29 mouse cellular contexts compared by ENCODE assay signal in genomic region chr8:85441564-85441963, GRCm38 (mm10). TPM values are rescaled to one million over a fixed set of nuclear protein-coding genes. Genes with fewer than 3 reads are reported as not detected.
DNase-seq lines count a peak whose midpoint lies in the region; ATAC-seq and TF ChIP-seq lines count a peak whose summit lies in the region.
"Had no signal": no experiment of that assay in that cellular context is flagged by ENCODE, and none has a peak within 500 bp of the region (broad histone marks: within the 10 kb centered on the region; RNA-seq: fewer than 3 reads in every experiment).

No protein-coding gene starts in this region.

- H3K9ac ChIP-seq in kidney, postnatal 0 days (ENCODE audit: low read depth, low read length) = no peak overlapping the region
- H3K9ac ChIP-seq: embryonic facial prominence, embryonic 13.5 days; forebrain, embryonic 12.5 days; forebrain, embryonic 15.5 days; heart, embryonic 12.5 days; heart, embryonic 15.5 days; hindbrain, embryonic 13.5 days had no signal

- TF ChIP-seq CTCF in kidney, postnatal 0 days (IDR thresholded peaks at IDR 0.05; ENCODE audit: low read depth) = no peak

- no peak overlapping the region for H3K4me2 ChIP-seq in kidney, postnatal 0 days (ENCODE audit: low read length)
- H3K4me2 ChIP-seq: embryonic facial prominence, embryonic 13.5 days; forebrain, embryonic 12.5 days; forebrain, embryonic 15.5 days; heart, embryonic 12.5 days; heart, embryonic 15.5 days; hindbrain, embryonic 13.5 days had no signal

- peak; percentile 17 for DNase-seq in kidney, adult 11 months
- no peak for DNase-seq in kidney, postnatal 14 days
- DNase-seq in kidney, postnatal 0 days (ENCODE audit: low spot score) = no peak
- DNase-seq in kidney, adult 18-20 months = no peak
- DNase-seq in WW6 (ENCODE audit: low read depth, low spot score) = peak; percentile 81
- no peak for DNase-seq in neural tube, embryonic 10.5 days (ENCODE audit: extremely low spot score, low spot score)
- no peak for DNase-seq in natural killer cell, adult 2 months (ENCODE audit: low spot score in 2 of 2)
- DNase-seq: adrenal gland, adult 8-10 months; adrenal gland, postnatal 25 days; cerebellum, adult 11-12 months; cerebellum, adult 8-10 months; cerebellum, postnatal 10 days; cerebellum, postnatal 36 days; embryo, embryonic 11 days; gastrocnemius, postnatal 25 days; heart, adult 18-20 months; heart, postnatal 10 days; heart, postnatal 36 days had no signal

- no peaks in the 10 kb centered on the region for H3K4me1 ChIP-seq in kidney, postnatal 0 days (replicated peaks; ENCODE audit: insufficient read depth, low read length)
- H3K4me1 ChIP-seq: embryonic facial prominence, embryonic 10.5 days; embryonic facial prominence, embryonic 13.5 days; forebrain, embryonic 12.5 days; forebrain, embryonic 15.5 days; heart, embryonic 12.5 days; heart, embryonic 15.5 days; hindbrain, embryonic 10.5 days; hindbrain, embryonic 13.5 days had no signal

- H3K27me3 ChIP-seq in kidney, postnatal 0 days (ENCODE audit: insufficient read depth, low read length) = no peaks in the 10 kb centered on the region
- H3K27me3 ChIP-seq: embryonic facial prominence, embryonic 13.5 days; forebrain, embryonic 12.5 days; forebrain, embryonic 15.5 days; heart, embryonic 12.5 days; heart, embryonic 15.5 days; hindbrain, embryonic 13.5 days had no signal

- H3K27ac ChIP-seq in kidney, postnatal 0 days = no peak overlapping the region
- H3K27ac ChIP-seq: embryonic facial prominence, embryonic 10.5 days; embryonic facial prominence, embryonic 13.5 days; forebrain, embryonic 12.5 days; forebrain, embryonic 15.5 days; heart, embryonic 15.5 days; hindbrain, embryonic 10.5 days; hindbrain, embryonic 13.5 days had no signal

- H3K36me3 ChIP-seq in kidney, postnatal 0 days (ENCODE audit: insufficient read depth, low read length) = no peaks in the 10 kb centered on the region
- H3K36me3 ChIP-seq: embryonic facial prominence, embryonic 10.5 days; embryonic facial prominence, embryonic 13.5 days; forebrain, embryonic 12.5 days; forebrain, embryonic 15.5 days; heart, embryonic 12.5 days; heart, embryonic 15.5 days; hindbrain, embryonic 10.5 days; hindbrain, embryonic 13.5 days had no signal

- no peak overlapping the region for H3K4me3 ChIP-seq in kidney, postnatal 0 days (replicated peaks; ENCODE audit: low read depth, low read length)
- H3K4me3 ChIP-seq: embryonic facial prominence, embryonic 10.5 days; embryonic facial prominence, embryonic 13.5 days; erythroblast, embryonic 14.5 days; forebrain, embryonic 12.5 days; forebrain, embryonic 15.5 days; heart, embryonic 12.5 days; heart, embryonic 15.5 days; hindbrain, embryonic 10.5 days; hindbrain, embryonic 13.5 days had no signal

- H3K9me3 ChIP-seq in kidney, postnatal 0 days (replicated peaks; ENCODE audit: low read length) = no peaks in the 10 kb centered on the region
- H3K9me3 ChIP-seq: embryonic facial prominence, embryonic 10.5 days; embryonic facial prominence, embryonic 13.5 days; forebrain, embryonic 12.5 days; forebrain, embryonic 15.5 days; heart, embryonic 15.5 days; hindbrain, embryonic 10.5 days; hindbrain, embryonic 13.5 days had no signal

- ATAC-seq in kidney, postnatal 0 days (replicated peaks; ENCODE audit: low FRiP score, low read depth) = 0 out of 2 replicates have a peak, but pooled peaks have one; percentile 43
- ATAC-seq: activated CD4-positive, CD25-positive, alpha-beta regulatory T cell, adult 4 months; forebrain, embryonic 15.5 days; hindbrain, embryonic 16.5 days had no signal

- WGBS in kidney, postnatal 0 days = 60% methylated on average over 5 of the region's 5 CpGs

RNA-seq across cellular contexts. Expression of gene 4921524J17Rik, which starts 8.9 kb away (rescaled TPM):
- 46.8 and 51.2 TPM in 2 replicates for polyA plus RNA-seq in kidney, postnatal 0 days (2015; fragmentation: Nextera tagmentation; extraction: Ambion mirVana)

RNA-seq across cellular contexts. Expression of gene Gpt2, which starts 50.8 kb away (rescaled TPM):
- polyA plus RNA-seq in kidney, postnatal 0 days (2015; fragmentation: Nextera tagmentation; extraction: Ambion mirVana) = 10.6 and 11.7 TPM in 2 replicates
- polyA plus RNA-seq: erythroblast, embryonic 14.5 days had no signal

RNA-seq across cellular contexts. Expression of gene Mylk3, which starts 55.4 kb away (rescaled TPM):
- polyA plus RNA-seq in kidney, postnatal 0 days (2015; fragmentation: Nextera tagmentation; extraction: Ambion mirVana) = 2.4 TPM in 2 replicates
- polyA plus RNA-seq: activated CD4-positive, CD25-positive, alpha-beta regulatory T cell, adult 4 months had no signal

Comparison
In these comparisons a context has a peak if more than half of its experiments do, and no peak if none do; other contexts are left out.
1. DNase-seq: peak in kidney, adult 11 months (single experiment) and WW6 (single experiment); none in kidney, postnatal 14 days (single experiment), kidney, postnatal 0 days (single experiment), kidney, adult 18-20 months (single experiment), neural tube, embryonic 10.5 days (single experiment) and natural killer cell, adult 2 months (0 of 2).